In genomic region chr17:29396821-29397242, GRCm38 (mm10) we compare ENCODE assay signal across 8 mouse cellular contexts. TPM values are rescaled to one million over a fixed set of nuclear protein-coding genes. Genes with fewer than 3 reads are reported as not detected.
A peak's percentile ranks its signal among the peaks of the same experiment; 100 is the strongest.
DNase-seq lines count a peak whose midpoint lies in the region; ATAC-seq and TF ChIP-seq lines count a peak whose summit lies in the region.

No protein-coding gene starts in this region.

- H3K79me3 ChIP-seq in C2C12 (ENCODE audit: low read depth): no peaks in the 10 kb centered on the region

- no peak overlapping the region for H3K4me3 ChIP-seq in C2C12 (ENCODE audit: insufficient read depth, poor library complexity, severe bottlenecking)
- H3K4me3 ChIP-seq in erythroblast, embryonic 14.5 days (replicated peaks): peak overlapping the region; percentile 26
- no peak overlapping the region for H3K4me3 ChIP-seq in heart, embryonic 12.5 days
- H3K4me3 ChIP-seq in kidney, embryonic 16.5 days (ENCODE audit: low read length): no peak overlapping the region
- H3K4me3 ChIP-seq in liver, embryonic 11.5 days (ENCODE audit: low read depth, low read length): peak overlapping the region; percentile 3
- no peak overlapping the region for H3K4me3 ChIP-seq in myocyte

- H3K9ac ChIP-seq in heart, embryonic 12.5 days: 0 out of 2 replicates have a peak overlapping the region, but pooled peaks have one; percentile 38
- H3K9ac ChIP-seq in kidney, embryonic 16.5 days (replicated peaks; ENCODE audit: low read length): no peak overlapping the region
- peak overlapping the region; percentile 48 for H3K9ac ChIP-seq in liver, embryonic 11.5 days (ENCODE audit: low read depth, low read length)

- peak; percentile 61 for ATAC-seq in heart, embryonic 12.5 days (ENCODE audit: insufficient number of reproducible peaks, low FRiP score)
- ATAC-seq in kidney, embryonic 16.5 days (ENCODE audit: low FRiP score, low TSS enrichment): peak; percentile 64
- ATAC-seq in liver, embryonic 11.5 days (replicated peaks; ENCODE audit: low FRiP score): peak; percentile 68

- peak overlapping the region; percentile 35 for H3K4me2 ChIP-seq in heart, embryonic 12.5 days
- H3K4me2 ChIP-seq in kidney, embryonic 16.5 days (replicated peaks; ENCODE audit: low read depth, low read length): peak overlapping the region; percentile 25; the same call in 1 of the 2 replicates
- H3K4me2 ChIP-seq in liver, embryonic 11.5 days: peak overlapping the region; percentile 90
- no peak overlapping the region for H3K4me2 ChIP-seq in myocyte (ENCODE audit: low read depth)

- H3ac ChIP-seq in C2C12 (ENCODE audit: control insufficient read depth, insufficient read length, low read depth) (no peak overlapping the region), myocyte (ENCODE audit: control insufficient read depth, insufficient read length) (no peak overlapping the region)

- H3K9me3 ChIP-seq in erythroblast, embryonic 14.5 days (ENCODE audit: control insufficient read depth, low read length): no peaks in the 10 kb centered on the region
- H3K9me3 ChIP-seq in heart, embryonic 12.5 days (replicated peaks): no peaks in the 10 kb centered on the region
- H3K9me3 ChIP-seq in kidney, embryonic 16.5 days (ENCODE audit: low read length): no peaks in the 10 kb centered on the region
- no peaks in the 10 kb centered on the region for H3K9me3 ChIP-seq in liver, embryonic 11.5 days (ENCODE audit: control insufficient read depth, low read length)

- no peaks in the 10 kb centered on the region for H3K79me2 ChIP-seq in C2C12 (ENCODE audit: control insufficient read depth, insufficient read depth)
- H3K79me2 ChIP-seq in myocyte (ENCODE audit: control insufficient read depth, insufficient read depth): no peaks in the 10 kb centered on the region

- H3K27ac ChIP-seq in heart, embryonic 12.5 days (ENCODE audit: poor library complexity, severe bottlenecking): peak overlapping the region; percentile 80; the same call in 1 of the 2 replicates
- no peak overlapping the region for H3K27ac ChIP-seq in kidney, embryonic 16.5 days (ENCODE audit: low read length)
- H3K27ac ChIP-seq in liver, embryonic 11.5 days (ENCODE audit: low read depth, low read length): peak overlapping the region; percentile 85

- H3K27me3 ChIP-seq in C2C12 (ENCODE audit: control insufficient read depth, insufficient read depth, insufficient read length) (no peaks in the 10 kb centered on the region), myocyte (ENCODE audit: control insufficient read depth, insufficient read depth, insufficient read length) (no peaks in the 10 kb centered on the region)
- peaks cover 7% of the 10 kb centered on the region for H3K27me3 ChIP-seq in erythroblast, embryonic 14.5 days (ENCODE audit: control insufficient read depth)
- H3K27me3 ChIP-seq in heart, embryonic 12.5 days (replicated peaks): no peaks in the 10 kb centered on the region
- H3K27me3 ChIP-seq in kidney, embryonic 16.5 days (ENCODE audit: insufficient read depth, low read length): no peaks in the 10 kb centered on the region
- H3K27me3 ChIP-seq in liver, embryonic 11.5 days (replicated peaks; ENCODE audit: control insufficient read depth, insufficient read depth, low read length): no peaks in the 10 kb centered on the region

- peak; percentile 88 for TF ChIP-seq CTCF in C2C12 (IDR thresholded peaks at IDR 0.05; ENCODE audit: control insufficient read depth, insufficient read depth, insufficient read length)
- TF ChIP-seq CTCF in brain, embryonic 14.5 days (IDR thresholded peaks at IDR 0.05; ENCODE audit: borderline replicate concordance, extremely low read depth, insufficient read depth, insufficient read length): peak; percentile 97

- no peak for TF ChIP-seq POLR2A in brain, embryonic 14.5 days (IDR thresholded peaks at IDR 0.05; ENCODE audit: borderline replicate concordance, extremely low read depth, insufficient read depth, insufficient read length, poor library complexity, severe bottlenecking)
- no peak for TF ChIP-seq POLR2A in myocyte (IDR thresholded peaks at IDR 0.05; ENCODE audit: insufficient read length, low read depth)

- H3K36me3 ChIP-seq in C2C12 (ENCODE audit: control insufficient read depth, insufficient read depth) (no peaks in the 10 kb centered on the region), myocyte (ENCODE audit: control insufficient read depth, insufficient read depth) (no peaks in the 10 kb centered on the region)
- H3K36me3 ChIP-seq in erythroblast, embryonic 14.5 days (ENCODE audit: control insufficient read depth): no peaks in the 10 kb centered on the region
- H3K36me3 ChIP-seq in heart, embryonic 12.5 days: no peaks in the 10 kb centered on the region
- no peaks in the 10 kb centered on the region for H3K36me3 ChIP-seq in kidney, embryonic 16.5 days (ENCODE audit: insufficient read depth, low read length)
- no peaks in the 10 kb centered on the region for H3K36me3 ChIP-seq in liver, embryonic 11.5 days (ENCODE audit: control insufficient read depth, insufficient read depth, low read length)

- 19% methylated on average over 6 of the region's 6 CpGs for WGBS in heart, embryonic 12.5 days
- 22% methylated on average over 6 of the region's 6 CpGs for WGBS in kidney, embryonic 16.5 days
- WGBS in liver, embryonic 11.5 days: 22% methylated on average over 6 of the region's 6 CpGs

- DNase-seq in brain, embryonic 14.5 days (ENCODE audit: low read depth): peak; percentile 92
- DNase-seq in liver, embryonic 11.5 days (ENCODE audit: low spot score): peak; percentile 82
- peak; percentile 83 to 93 for DNase-seq in spleen, postnatal 4 days (ENCODE audit: low spot score in 2 of 2)

- H3K4me1 ChIP-seq in erythroblast, embryonic 14.5 days (ENCODE audit: control insufficient read depth): peaks cover 76% of the 10 kb centered on the region
- H3K4me1 ChIP-seq in heart, embryonic 12.5 days (replicated peaks): peaks cover 49% of the 10 kb centered on the region
- H3K4me1 ChIP-seq in kidney, embryonic 16.5 days (ENCODE audit: insufficient read depth, low read length): peaks cover 22% of the 10 kb centered on the region
- H3K4me1 ChIP-seq in liver, embryonic 11.5 days (replicated peaks; ENCODE audit: control insufficient read depth, insufficient read depth, low read length): peaks cover 55% of the 10 kb centered on the region

TF ChIP-seq in C2C12, 6 proteins besides CTCF, POLR2A, EP300 and RAD21:
- TF ChIP-seq MYOG (IDR thresholded peaks at IDR 0.05; ENCODE audit: control insufficient read depth, extremely low read depth, insufficient read length) (no peak), FOSL1 (IDR thresholded peaks at IDR 0.05; ENCODE audit: insufficient read depth, low read length, poor library complexity, severe bottlenecking) (no peak), MYOD1 (IDR thresholded peaks at IDR 0.05; ENCODE audit: control insufficient read depth, insufficient read length, low read depth) (no peak), CEBPB (IDR thresholded peaks at IDR 0.05; ENCODE audit: low read depth) (no peak), MAX (IDR thresholded peaks at IDR 0.05) (no peak), USF1 (IDR thresholded peaks at IDR 0.05; ENCODE audit: low read depth) (no peak)

TF ChIP-seq in myocyte, 11 proteins besides CTCF, POLR2A, EP300 and RAD21:
- TF ChIP-seq MYOG (IDR thresholded peaks at IDR 0.05; ENCODE audit: control insufficient read depth in 1 of 3, insufficient read depth in 1 of 3, insufficient read length in 2 of 3, low read depth in 2 of 3) (peak in 1 of 3 experiments; percentile 29), TCF3 (IDR thresholded peaks at IDR 0.05; ENCODE audit: insufficient read length, low read depth) (no peak), REST (IDR thresholded peaks at IDR 0.05; ENCODE audit: insufficient read depth, insufficient read length) (no peak), POLR2AphosphoS2 (IDR thresholded peaks at IDR 0.05; ENCODE audit: insufficient read length, low read depth) (no peak), E2F4 (IDR thresholded peaks at IDR 0.05; ENCODE audit: insufficient read depth) (no peak), SRF (IDR thresholded peaks at IDR 0.05; ENCODE audit: control insufficient read depth, insufficient read length, low read depth) (peak; percentile 18), CEBPB (IDR thresholded peaks at IDR 0.05; ENCODE audit: insufficient read depth, poor library complexity, severe bottlenecking) (no peak), TCF12 (IDR thresholded peaks at IDR 0.05; ENCODE audit: insufficient read depth, poor library complexity, severe bottlenecking) (no peak), MYOD1 (IDR thresholded peaks at IDR 0.05; ENCODE audit: control insufficient read depth in 1 of 3, insufficient read length in 2 of 3, low read depth in 2 of 3) (peak in 1 of 3 experiments; percentile 30)

RNA-seq across cellular contexts. Expression of gene Fgd2, which starts 36.1 kb away (rescaled TPM):
- 0.19 TPM for polyA plus RNA-seq in C2C12 (2012; fragmentation: generic; extraction: Trizol)
- polyA plus RNA-seq in brain, embryonic 14.5 days (2012; rRNA removed): 6.1 and 6.4 TPM in 2 replicates
- 0.17 and 0.28 TPM in 2 replicates for polyA plus RNA-seq in erythroblast, embryonic 14.5 days (2012)
- polyA plus RNA-seq in heart, embryonic 12.5 days (2016; fragmentation: Nextera tagmentation; extraction: Ambion mirVana): 2.0 and 2.1 TPM in 2 replicates
- 14.4 and 16.2 TPM in 2 replicates for polyA plus RNA-seq in kidney, embryonic 16.5 days (2015; fragmentation: Nextera tagmentation; extraction: Ambion mirVana)
- 6.0 and 6.7 TPM in 2 replicates for polyA plus RNA-seq in liver, embryonic 11.5 days (2014; fragmentation: Nextera tagmentation; extraction: Ambion mirVana)
- polyA plus RNA-seq in myocyte (2012; fragmentation: generic; extraction: Trizol): 0.54 TPM

RNA-seq across cellular contexts. Expression of gene Mtch1, which starts 49.1 kb away (rescaled TPM):
- 464 TPM for polyA plus RNA-seq in C2C12 (2012; fragmentation: generic; extraction: Trizol)
- 698 and 767 TPM in 2 replicates for polyA plus RNA-seq in brain, embryonic 14.5 days (2012; rRNA removed)
- polyA plus RNA-seq in erythroblast, embryonic 14.5 days (2012): 10.3 and 12.7 TPM in 2 replicates
- polyA plus RNA-seq in heart, embryonic 12.5 days (2016; fragmentation: Nextera tagmentation; extraction: Ambion mirVana): 317 and 330 TPM in 2 replicates
- polyA plus RNA-seq in kidney, embryonic 16.5 days (2015; fragmentation: Nextera tagmentation; extraction: Ambion mirVana): 189 and 316 TPM in 2 replicates
- polyA plus RNA-seq in liver, embryonic 11.5 days (2014; fragmentation: Nextera tagmentation; extraction: Ambion mirVana): 147 and 149 TPM in 2 replicates
- polyA plus RNA-seq in myocyte (2012; fragmentation: generic; extraction: Trizol): 741 TPM

Comparison
In these comparisons a context has a peak if more than half of its experiments do, and no peak if none do; other contexts are left out.
1. H3K4me3 ChIP-seq: peak in erythroblast, embryonic 14.5 days (single experiment) and liver, embryonic 11.5 days (single experiment); none in C2C12 (single experiment), heart, embryonic 12.5 days (single experiment), kidney, embryonic 16.5 days (single experiment) and myocyte (single experiment).
2. RNA of gene Mtch1, which starts 49.1 kb away (polyA plus RNA-seq): 741 TPM in myocyte (single experiment), 698 to 767 TPM in brain, embryonic 14.5 days, 464 TPM in C2C12 (single experiment), 317 to 330 TPM in heart, embryonic 12.5 days, 189 to 316 TPM in kidney, embryonic 16.5 days and 147 to 149 TPM in liver, embryonic 11.5 days; 10.3 to 12.7 TPM in erythroblast, embryonic 14.5 days; every median in the first group is over 10 times any median in the second.
3. Peak in every context shown above with its lines, with median percentiles within 50 percentile points of each other: DNase-seq and ATAC-seq.